Mouse (Mus musculus) bone marrow, adult 2 months (tissue): ENCODE measurements around the gene Fer. TPM values are rescaled to one million over a fixed set of nuclear protein-coding genes. Genes with fewer than 3 reads are reported as not detected.

Source experiments
- H3K27ac ChIP-seq: fragments of 200-500 bp; 2 replicates; pipeline ENCODE4 v1.5.1; 2012; ENCODE audit warnings: low read depth, mild to moderate bottlenecking, control low read depth, inconsistent platforms, low read length; ENCODE audit not compliant: control insufficient read depth, poor library complexity, insufficient read depth
- H3K4me1 ChIP-seq: fragments of 200-500 bp; 2 replicates; pipeline ENCODE4 v1.6.1; 2011; ENCODE audit warnings: low read length; ENCODE audit not compliant: control insufficient read depth, insufficient read depth
- H3K4me3 ChIP-seq: fragments of 200-500 bp; replicated peaks from 2 replicates; pipeline ENCODE3; 2011; ENCODE audit warnings: mild to moderate bottlenecking, low read depth, low read length, control low read depth; ENCODE audit not compliant: control insufficient read depth
- CTCF ChIP-seq: fragments of 200-500 bp; IDR thresholded peaks from 2 replicates; pipeline ENCODE4 v1.5.1; 2011; ENCODE audit warnings: low read length, control low read depth; ENCODE audit not compliant: control insufficient read depth, insufficient read depth
- POLR2A ChIP-seq: fragments of 200-500 bp; IDR thresholded peaks from 2 replicates; pipeline ENCODE4 v1.6.1; 2011; ENCODE audit warnings: low read depth, mild to moderate bottlenecking, control low read depth, low read length, borderline replicate concordance; ENCODE audit not compliant: control insufficient read depth
- WGBS: fragments of 180-500 bp; shearing (Covaris S2); methylation state at CpG from one replicate; pipeline ENCODE4 v1.1.7; 2018; 5-methylcytosine and 5-hydroxymethylcytosine counted together
- polyA plus RNA-seq: library from polyadenylated mRNA; stranded (reverse); fragments of >200 nt; gene quantifications from 2 replicates; pipeline ENCODE4 v1.2.4, GENCODE M21; 2011; ENCODE audit warnings: low replicate concordance; ENCODE audit not compliant: missing spikeins, insufficient read depth, insufficient read length

The Fer gene
- polyA plus RNA-seq, 1 experiment: 4.9 TPM

- H3K27ac ChIP-seq: no peak overlapping the region
- H3K4me3 ChIP-seq: no peak overlapping the region
- TF ChIP-seq POLR2A (no peak), CTCF (no peak)
- no peaks in the 10 kb centered on the region for H3K4me1 ChIP-seq
- WGBS: 92% methylated on average over 8 of the region's 8 CpGs
These were observed 247.0 kb downstream of the Fer start for GRCm38 (mm10) chr17:64109871-64110270.

- no peak for TF ChIP-seq POLR2A
- no peak for TF ChIP-seq CTCF
- H3K4me1 ChIP-seq: no peaks in the 10 kb centered on the region
- WGBS: 87% methylated on average over 5 of the region's 5 CpGs
These were observed 250.8 kb downstream of the Fer start for GRCm38 (mm10) chr17:64113625-64114024.

GRCm38 (mm10) chr17:64116762-64117161 is 253.9 kb downstream of the Fer start:
- Histone ChIP-seq H3K4me1 (no peaks in the 10 kb centered on the region), H3K27ac (no peak overlapping the region), H3K4me3 (no peak overlapping the region)
- 87% methylated on average over 6 of the region's 6 CpGs for WGBS
- TF ChIP-seq CTCF: no peak
- TF ChIP-seq POLR2A: no peak

More at GRCm38 (mm10) chr17:64113625-64114024, 250.8 kb downstream of the Fer start:
- Histone ChIP-seq H3K4me3 (no peak overlapping the region), H3K27ac (no peak overlapping the region)

GRCm38 (mm10) chr17:64119697-64120288 is 256.9 kb downstream of the Fer start:
- WGBS: 83% methylated on average over 5 of the region's 5 CpGs
- no peak overlapping the region for H3K4me3 ChIP-seq

GRCm38 (mm10) chr17:64122556-64122955 is 259.7 kb downstream of the Fer start:
- 90% methylated on average over 11 of the region's 11 CpGs for WGBS
- H3K4me1 ChIP-seq: no peaks in the 10 kb centered on the region

More at GRCm38 (mm10) chr17:64119697-64120288, 256.9 kb downstream of the Fer start:
- Histone ChIP-seq H3K4me1 (no peaks in the 10 kb centered on the region), H3K27ac (no peak overlapping the region)
- TF ChIP-seq POLR2A: no peak
- no peak for TF ChIP-seq CTCF

GRCm38 (mm10) chr17:64123732-64124131 is 260.9 kb downstream of the Fer start:
- no peak overlapping the region for H3K27ac ChIP-seq
- H3K4me3 ChIP-seq: no peak overlapping the region
- 74% methylated on average over 3 of the region's 3 CpGs for WGBS
- no peaks in the 10 kb centered on the region for H3K4me1 ChIP-seq
- TF ChIP-seq POLR2A (no peak), CTCF (no peak)

More at GRCm38 (mm10) chr17:64122556-64122955, 259.7 kb downstream of the Fer start:
- Histone ChIP-seq H3K4me3 (no peak overlapping the region), H3K27ac (no peak overlapping the region)
- no peak for TF ChIP-seq POLR2A
- no peak for TF ChIP-seq CTCF

GRCm38 (mm10) chr17:64126904-64127303 is 264.0 kb downstream of the Fer start:
- TF ChIP-seq POLR2A (no peak), CTCF (no peak)
- no peaks in the 10 kb centered on the region for H3K4me1 ChIP-seq
- H3K27ac ChIP-seq: no peak overlapping the region
- no peak overlapping the region for H3K4me3 ChIP-seq
- 88% methylated on average over 5 of the region's 5 CpGs for WGBS

GRCm38 (mm10) chr17:64129750-64130149 is 266.9 kb downstream of the Fer start:
- TF ChIP-seq POLR2A (no peak), CTCF (no peak)
- Histone ChIP-seq H3K4me1 (no peaks in the 10 kb centered on the region), H3K27ac (no peak overlapping the region), H3K4me3 (no peak overlapping the region)
- 61% methylated on average over 2 of the region's 2 CpGs for WGBS

- Histone ChIP-seq H3K27ac (no peak overlapping the region), H3K4me3 (no peak overlapping the region), H3K4me1 (no peaks in the 10 kb centered on the region)
- TF ChIP-seq POLR2A (no peak), CTCF (no peak)
- 42% methylated on average over 3 of the region's 3 CpGs for WGBS
These were observed 267.5 kb downstream of the Fer start for GRCm38 (mm10) chr17:64130356-64130755.

- Histone ChIP-seq H3K4me1 (no peaks in the 10 kb centered on the region), H3K27ac (no peak overlapping the region), H3K4me3 (no peak overlapping the region)
- 75% methylated on average over 6 of the region's 6 CpGs for WGBS
- TF ChIP-seq POLR2A: no peak
- TF ChIP-seq CTCF: no peak
These were observed 269.3 kb downstream of the Fer start for GRCm38 (mm10) chr17:64132183-64132582.
